Mouse (Mus musculus) bone marrow, adult 2 months (tissue): ENCODE results near the gene P4hb.

Experiments
- CTCF ChIP-seq: fragments of 200-500 bp; IDR thresholded peaks from 2 replicates; pipeline ENCODE4 v1.5.1; 2011; ENCODE audit warnings: low read length, control low read depth; ENCODE audit not compliant: control insufficient read depth, insufficient read depth
- POLR2A ChIP-seq: fragments of 200-500 bp; IDR thresholded peaks from 2 replicates; pipeline ENCODE4 v1.6.1; 2011; ENCODE audit warnings: low read depth, mild to moderate bottlenecking, control low read depth, low read length, borderline replicate concordance; ENCODE audit not compliant: control insufficient read depth

- TF ChIP-seq POLR2A (no peak), CTCF (no peak)
These were observed 34.1 kb downstream of the P4hb start for GRCm38 (mm10) chr11:120538955-120539284.
